Mouse (Mus musculus) hindbrain, embryonic 16.5 days (tissue): Measurements from ENCODE around the gene Gjb2. TPM values are rescaled to one million over a fixed set of nuclear protein-coding genes. Genes with fewer than 3 reads are reported as not detected.
"Not testable (repeated sequence)": the region's sequence is repeated elsewhere in the genome, so short reads cannot be mapped to it uniquely, and the experiment has no call there.

Experiments
- ATAC-seq: fragments of 200-750 bp; cut with Nextera tagmentation; 2 replicates; pipeline ENCODE4 v1.8.0; 2017; ENCODE audit warnings: moderate TSS enrichment, moderate library complexity
- H3K27ac ChIP-seq: fragments of 300-500 bp; sonication (generic); 2 replicates; pipeline ENCODE4 v1.5.1; 2014; ENCODE audit warnings: low read depth, mild to moderate bottlenecking, control low read depth, low read length, moderate library complexity
- H3K27me3 ChIP-seq: fragments of 300-500 bp; sonication (generic); replicated peaks from 2 replicates; pipeline ENCODE4 v1.6.1; 2014; ENCODE audit warnings: low read length; ENCODE audit not compliant: control insufficient read depth, insufficient read depth
- H3K36me3 ChIP-seq: fragments of 300-500 bp; sonication (generic); 2 replicates; pipeline ENCODE4 v1.6.1; 2014; ENCODE audit warnings: mild to moderate bottlenecking, low read length, moderate library complexity, mixed read lengths; ENCODE audit not compliant: control insufficient read depth, insufficient read depth
- H3K4me1 ChIP-seq: fragments of 300-500 bp; sonication (generic); 2 replicates; pipeline ENCODE4 v1.6.1; 2014; ENCODE audit warnings: low read depth, low read length; ENCODE audit not compliant: control insufficient read depth, insufficient read depth
- H3K4me2 ChIP-seq: fragments of 300-500 bp; sonication (generic); 2 replicates; pipeline ENCODE4 v1.6.1; 2014; ENCODE audit warnings: mild to moderate bottlenecking, low read length, control low read depth, moderate library complexity
- H3K4me3 ChIP-seq: fragments of 300-500 bp; sonication (generic); 2 replicates; pipeline ENCODE4 v1.5.1; 2014; ENCODE audit warnings: mild to moderate bottlenecking, low read length, control low read depth, moderate library complexity
- H3K9ac ChIP-seq: fragments of 300-500 bp; sonication (generic); 2 replicates; pipeline ENCODE4 v1.6.1; 2014; ENCODE audit warnings: low read depth, mild to moderate bottlenecking, control low read depth, low read length, moderate library complexity
- H3K9me3 ChIP-seq: fragments of 300-500 bp; sonication (generic); 2 replicates; pipeline ENCODE4 v1.6.1; 2014; ENCODE audit warnings: mild to moderate bottlenecking, low read length, moderate library complexity; ENCODE audit not compliant: control insufficient read depth
- WGBS: fragments of 180-500 bp; shearing (Covaris S2); extraction: QIAGEN DNeasy Blood & Tissue Kit; methylation state at CpG from one replicate; pipeline ENCODE4 v1.1.7; 2014; 5-methylcytosine and 5-hydroxymethylcytosine counted together
- polyA plus RNA-seq: library from polyadenylated mRNA; unstranded; fragments of >200 nt; fragmentation: Nextera tagmentation; extraction: Ambion mirVana; gene quantifications from 2 replicates; pipeline ENCODE4 v1.2.1, GENCODE M21; 2015

Gjb2 gene
- polyA plus RNA-seq, 1 experiment from 2014 or later: 17.4 TPM

DNA sequence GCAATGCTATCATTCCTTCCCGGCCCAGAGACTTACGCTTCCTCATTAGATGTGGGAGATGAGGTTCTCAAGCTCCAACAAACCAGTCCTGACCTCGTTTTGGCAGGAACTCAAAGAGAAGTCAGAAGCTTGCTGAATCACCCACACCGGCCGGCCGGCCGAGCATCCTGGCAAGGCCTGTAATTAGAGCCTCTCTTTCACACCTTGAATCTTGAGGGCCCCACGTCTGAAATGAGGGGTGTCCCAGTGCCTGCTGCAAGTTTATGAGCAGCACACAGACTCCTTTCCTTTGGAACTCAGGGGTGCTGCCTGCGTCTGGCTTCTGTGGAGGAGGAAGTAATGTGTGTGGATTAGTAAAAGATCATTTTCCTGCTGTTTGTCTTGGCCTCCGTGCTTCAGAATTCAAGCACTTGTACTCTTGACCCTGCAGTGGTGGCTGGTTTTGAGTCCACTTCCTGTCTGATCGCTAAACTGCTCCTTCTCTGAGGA lies 20.3 kb downstream of the Gjb2 start:
- Histone ChIP-seq H3K4me3 (no peak overlapping the region), H3K9me3 (0 out of 2 replicates have a peak, but pooled peaks cover 4% of the 10 kb centered on the region), H3K27ac (no peak overlapping the region), H3K4me1 (no peaks in the 10 kb centered on the region), H3K27me3 (no peaks in the 10 kb centered on the region), H3K36me3 (no peaks in the 10 kb centered on the region), H3K4me2 (no peak overlapping the region), H3K9ac (no peak overlapping the region)
- WGBS: 75% methylated on average over 11 of the region's 11 CpGs
- no peak for ATAC-seq

DNA sequence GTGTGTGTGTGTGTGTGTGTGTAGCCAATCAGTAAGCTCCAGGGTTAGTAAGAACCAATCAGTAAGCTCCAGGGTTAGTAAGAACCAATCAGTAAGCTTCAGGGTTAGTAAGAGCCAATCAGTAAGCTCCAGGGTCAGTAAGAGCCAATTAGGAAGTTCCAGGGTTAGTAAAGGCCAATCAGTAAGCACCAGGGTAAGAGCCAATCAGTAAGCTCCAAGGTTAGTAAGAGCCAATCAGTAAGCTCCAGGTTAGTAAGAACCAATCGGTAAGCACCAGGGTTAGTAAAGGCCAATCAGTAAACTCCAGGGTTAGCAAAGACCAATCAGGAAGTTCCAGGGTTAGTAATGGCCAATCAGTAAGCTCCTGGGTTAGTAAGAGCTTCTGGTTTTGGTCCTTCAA lies 21.6 kb downstream of the Gjb2 start:
- no peak for ATAC-seq
- no peaks in the 10 kb centered on the region for H3K36me3 ChIP-seq
- 95% methylated on average over 1 of the region's 1 CpGs for WGBS
- H3K27ac ChIP-seq: no peak overlapping the region
- H3K4me1 ChIP-seq: no peaks in the 10 kb centered on the region
- H3K4me3 ChIP-seq: no peak overlapping the region
- H3K9ac ChIP-seq: no peak overlapping the region
- H3K4me2 ChIP-seq: no peak overlapping the region
- 0 out of 2 replicates have a peak, but pooled peaks cover 2% of the 10 kb centered on the region for H3K9me3 ChIP-seq
- H3K27me3 ChIP-seq: no peaks in the 10 kb centered on the region

DNA sequence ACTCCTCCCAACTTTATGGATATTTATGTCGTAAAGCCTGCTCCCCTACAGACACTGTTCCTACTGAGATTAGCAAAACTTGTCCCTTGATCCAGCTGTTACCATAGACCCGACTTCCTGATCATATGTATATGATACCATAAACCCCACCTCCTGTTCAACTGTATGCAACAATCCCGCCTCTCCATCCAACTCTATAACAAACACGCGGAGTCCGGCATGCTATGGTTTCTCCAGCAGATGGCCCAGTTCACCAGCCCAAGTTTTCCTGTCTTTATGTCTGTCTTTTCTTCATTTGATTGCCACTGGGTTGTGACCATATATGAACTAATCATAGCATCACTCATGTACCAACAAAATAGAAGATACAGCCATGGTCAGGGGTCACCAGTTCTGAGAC lies 29.0 kb downstream of the Gjb2 start:
- Histone ChIP-seq H3K27ac (no peak overlapping the region), H3K4me2 (no peak overlapping the region), H3K27me3 (no peaks in the 10 kb centered on the region), H3K36me3 (no peaks in the 10 kb centered on the region), H3K4me3 (no peak overlapping the region), H3K9ac (no peak overlapping the region), H3K9me3 (no peaks in the 10 kb centered on the region), H3K4me1 (no peaks in the 10 kb centered on the region)
- ATAC-seq: no peak
- WGBS: 88% methylated on average over 6 of the region's 6 CpGs

DNA sequence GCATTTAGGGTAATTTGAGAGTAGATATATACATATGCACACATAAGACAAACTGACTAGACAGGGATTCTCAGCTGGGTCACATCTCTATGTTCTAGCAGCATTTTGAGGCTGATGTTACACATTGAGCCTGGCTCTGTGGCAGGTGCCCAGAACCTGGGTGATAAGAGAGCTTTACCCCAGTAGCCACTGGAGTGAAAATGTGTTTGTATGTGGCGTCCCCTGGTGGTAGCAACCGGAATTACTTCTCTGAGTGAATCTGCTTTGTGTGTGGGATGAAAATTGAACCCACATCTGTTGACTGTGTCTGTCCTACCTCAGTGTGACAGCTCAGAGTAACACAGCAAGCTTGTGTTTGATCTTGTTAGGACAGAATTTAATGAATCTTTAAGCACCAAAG lies 34.6 kb downstream of the Gjb2 start:
- H3K4me3 ChIP-seq, ATAC-seq, H3K27ac ChIP-seq, H3K27me3 ChIP-seq, H3K4me1 ChIP-seq, H3K36me3 ChIP-seq, H3K9ac ChIP-seq, H3K9me3 ChIP-seq, H3K4me2 ChIP-seq: not testable (repeated sequence)
- 0% methylated on average over 2 of the region's 2 CpGs for WGBS

DNA sequence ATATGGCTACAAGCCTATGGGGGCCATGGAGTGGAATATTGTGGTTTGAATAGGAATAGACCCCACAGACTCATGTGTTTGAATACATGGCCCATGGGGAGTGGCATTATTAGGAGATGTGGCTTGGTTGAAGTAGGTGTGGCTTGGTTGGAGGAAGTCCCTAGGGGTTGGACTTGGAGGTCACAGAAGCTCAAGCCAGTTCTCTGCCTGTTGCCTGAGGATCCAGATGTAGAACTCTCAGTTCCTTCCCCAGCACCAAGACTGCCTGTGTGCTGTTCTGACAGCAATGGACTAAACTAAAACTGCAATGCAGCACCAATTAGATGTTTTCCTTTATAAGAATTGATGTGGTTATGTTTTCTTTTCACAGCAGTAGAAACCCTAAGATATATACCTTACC lies 38.4 kb downstream of the Gjb2 start:
- Histone ChIP-seq H3K4me2 (no peak overlapping the region), H3K27me3 (no peaks in the 10 kb centered on the region), H3K4me3 (no peak overlapping the region), H3K9ac (no peak overlapping the region), H3K36me3 (no peaks in the 10 kb centered on the region), H3K9me3 (no peaks in the 10 kb centered on the region), H3K27ac (no peak overlapping the region), H3K4me1 (no peaks in the 10 kb centered on the region)
- no peak for ATAC-seq

DNA sequence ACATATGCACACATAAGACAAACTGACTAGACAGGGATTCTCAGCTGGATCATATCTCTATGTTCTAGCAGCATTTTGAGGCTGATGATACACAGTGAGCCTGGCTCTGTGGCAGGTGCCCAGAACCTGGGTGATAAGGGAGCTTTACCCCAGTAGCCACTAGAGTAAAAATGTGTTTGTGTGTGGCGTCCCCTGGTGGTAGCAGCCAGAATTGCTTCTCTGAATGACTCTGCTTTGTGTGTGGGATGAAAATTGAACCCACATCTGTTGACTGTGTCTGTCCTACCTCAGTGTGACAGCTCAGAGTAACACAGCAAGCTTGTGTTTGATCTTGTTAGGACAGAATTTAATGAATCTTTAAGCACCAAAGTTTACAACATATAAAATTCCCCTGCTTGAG lies 44.5 kb downstream of the Gjb2 start:
- H3K36me3 ChIP-seq, ATAC-seq, H3K4me2 ChIP-seq, H3K4me1 ChIP-seq, H3K9me3 ChIP-seq, H3K4me3 ChIP-seq, H3K27ac ChIP-seq, H3K9ac ChIP-seq: not testable (repeated sequence)
- H3K27me3 ChIP-seq: peaks cover 37% of the 10 kb centered on the region
- 0% methylated on average over 1 of the region's 1 CpGs for WGBS

DNA sequence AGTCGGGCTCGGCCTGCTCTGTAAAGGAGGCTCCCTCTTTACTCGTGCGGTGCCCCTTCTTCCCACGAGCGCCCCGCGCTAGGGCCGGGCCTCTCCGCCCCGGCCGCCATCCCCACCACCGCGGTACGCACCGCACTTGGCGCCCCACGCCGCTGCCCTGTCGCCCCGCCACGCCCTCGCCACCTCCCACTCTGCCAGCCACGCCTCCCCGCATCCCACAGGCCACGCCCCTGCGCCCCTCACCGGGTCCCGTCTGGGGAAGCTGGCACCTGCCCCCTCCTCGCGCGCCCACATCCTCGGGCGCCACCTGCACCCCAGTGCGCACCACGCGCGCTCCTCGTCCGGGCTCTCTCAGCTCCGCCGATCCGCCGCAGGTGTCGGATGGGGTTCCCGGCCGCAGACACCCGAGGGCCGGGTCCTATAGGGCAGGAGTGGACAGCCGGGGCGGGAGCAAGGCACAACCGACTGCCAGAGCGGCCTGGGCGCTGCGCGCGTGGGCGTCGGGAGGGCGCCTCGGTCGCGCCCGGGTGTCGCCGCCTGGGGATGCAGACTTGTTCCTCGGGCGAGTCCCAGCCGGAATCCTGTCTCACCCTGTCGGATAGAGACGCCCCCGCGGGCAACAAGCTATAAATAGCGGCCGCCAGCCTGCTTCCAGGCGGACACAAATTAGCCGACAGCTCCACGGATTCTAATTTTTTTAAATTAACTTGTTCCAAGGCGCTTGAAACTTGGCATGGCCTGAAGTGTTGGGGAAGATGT lies 46.8 kb downstream of the Gjb2 start, which contains the start of gene Gja3:
TSS of gene Gja3 (minus strand) at position 538 of the 759 bp plus-strand sequence.
- H3K9me3 ChIP-seq: no peaks in the 10 kb centered on the region
- H3K9ac ChIP-seq: peak within 1 kb of the TSS; percentile 50; the same call in 1 of the 2 replicates
- WGBS: under 1% methylated on average over 75 of the region's 79 CpGs
- ATAC-seq: peak; percentile 60
- H3K27me3 ChIP-seq: peaks cover 40% of the 10 kb centered on the region
- H3K36me3 ChIP-seq: no peaks in the 10 kb centered on the region
- peaks cover 10% of the 10 kb centered on the region for H3K4me1 ChIP-seq
- peak within 1 kb of the TSS; percentile 88 for H3K4me2 ChIP-seq
- H3K27ac ChIP-seq: no peak within 1 kb of the TSS
- peak within 1 kb of the TSS; percentile 48 for H3K4me3 ChIP-seq

DNA sequence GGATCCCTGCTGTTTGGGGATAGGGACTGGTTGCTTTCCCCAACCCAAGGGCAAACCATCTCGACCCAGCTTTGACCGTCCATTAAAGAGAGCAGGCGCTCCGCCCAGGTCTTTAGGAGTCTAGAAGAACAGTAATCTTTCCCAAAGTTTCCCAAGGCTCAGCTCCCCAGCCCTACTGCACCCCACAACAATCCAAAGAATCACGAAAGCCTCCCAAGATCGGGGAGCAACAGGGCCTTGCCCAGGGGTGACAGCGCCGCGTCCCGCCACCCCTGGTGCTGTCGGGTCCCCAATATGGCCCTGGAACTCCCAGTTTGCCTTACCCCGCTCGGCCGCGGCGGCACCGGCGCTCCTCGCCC lies 47.3 kb downstream of the Gjb2 start:
- Histone ChIP-seq H3K4me1 (peaks cover 10% of the 10 kb centered on the region), H3K36me3 (no peaks in the 10 kb centered on the region), H3K4me3 (peak overlapping the region; percentile 48), H3K9ac (peak overlapping the region; percentile 50; the same call in 1 of the 2 replicates), H3K27ac (no peak overlapping the region), H3K4me2 (peak overlapping the region; percentile 88), H3K9me3 (no peaks in the 10 kb centered on the region), H3K27me3 (peaks cover 40% of the 10 kb centered on the region)
- ATAC-seq: no peak
- WGBS: 3% methylated on average over 19 of the region's 19 CpGs

DNA sequence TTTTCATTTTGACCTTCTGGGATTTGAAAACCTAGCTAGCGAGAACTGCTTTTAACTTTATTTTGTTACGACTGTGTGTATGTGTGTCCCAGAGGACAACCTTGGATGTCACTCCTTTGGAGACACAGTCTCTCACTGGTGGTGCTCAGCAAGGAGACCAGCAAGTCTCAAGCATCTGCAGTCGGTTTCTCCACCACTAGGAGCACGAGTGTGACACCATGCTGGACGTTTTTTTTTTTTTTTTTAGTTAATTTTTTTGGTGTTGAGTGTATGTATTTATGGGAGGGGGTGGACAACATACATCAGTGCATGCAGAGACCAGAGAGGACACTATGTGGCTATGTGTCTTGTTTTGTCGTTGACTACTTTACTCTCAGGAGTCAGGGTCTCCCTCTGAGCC lies 51.8 kb downstream of the Gjb2 start:
- no peak for ATAC-seq
- 65% methylated on average over 6 of the region's 6 CpGs for WGBS
- H3K4me1 ChIP-seq: peaks cover 7% of the 10 kb centered on the region

More for the DNA sequence above, 51.8 kb downstream of the Gjb2 start:
- H3K9me3 ChIP-seq: no peaks in the 10 kb centered on the region
- no peak overlapping the region for H3K4me3 ChIP-seq
- H3K9ac ChIP-seq: no peak overlapping the region
- H3K36me3 ChIP-seq: no peaks in the 10 kb centered on the region
- no peak overlapping the region for H3K4me2 ChIP-seq
- H3K27me3 ChIP-seq: peaks cover 25% of the 10 kb centered on the region
- no peak overlapping the region for H3K27ac ChIP-seq
